Mouse (Mus musculus) embryonic facial prominence, embryonic 11.5 days (tissue): ENCODE data around the gene Il1r2. TPM values are rescaled to one million over a fixed set of nuclear protein-coding genes. Genes with fewer than 3 reads are reported as not detected.

Experiments
- ATAC-seq: fragments of 200-750 bp; cut with Nextera tagmentation; replicated peaks from 2 replicates; pipeline ENCODE4 v1.8.0; 2017; ENCODE audit warnings: low read depth; ENCODE audit not compliant: insufficient number of reproducible peaks, low FRiP score, low TSS enrichment
- DNase-seq: peaks from one replicate; pipeline ENCODE4 v3.0.0-alpha.2; 2015; ENCODE audit warnings: low spot score
- H3K27ac ChIP-seq: fragments of 300-500 bp; sonication (generic); replicated peaks from 2 replicates; pipeline ENCODE4 v1.5.1; 2014; ENCODE audit warnings: mild to moderate bottlenecking, low read depth, low read length, control low read depth
- H3K27me3 ChIP-seq: fragments of 300-500 bp; sonication (generic); 2 replicates; pipeline ENCODE4 v1.6.1; 2014; ENCODE audit warnings: mild to moderate bottlenecking, low read length, moderate library complexity, mixed read lengths; ENCODE audit not compliant: control insufficient read depth, insufficient read depth
- H3K36me3 ChIP-seq: fragments of 300-500 bp; sonication (generic); replicated peaks from 2 replicates; pipeline ENCODE4 v1.6.1; 2014; ENCODE audit warnings: low read depth, mild to moderate bottlenecking, low read length, moderate library complexity, mixed read lengths; ENCODE audit not compliant: control insufficient read depth, insufficient read depth
- H3K4me1 ChIP-seq: fragments of 300-500 bp; sonication (generic); 2 replicates; pipeline ENCODE4 v1.6.1; 2014; ENCODE audit warnings: low read length, mixed read lengths; ENCODE audit not compliant: control insufficient read depth, insufficient read depth
- H3K4me2 ChIP-seq: fragments of 300-500 bp; sonication (generic); 2 replicates; pipeline ENCODE4 v1.6.1; 2014; ENCODE audit warnings: low read depth, mild to moderate bottlenecking, control low read depth, low read length, moderate library complexity
- H3K4me3 ChIP-seq: fragments of 300-500 bp; sonication (generic); 2 replicates; pipeline ENCODE4 v1.5.1; 2014; ENCODE audit warnings: low read depth, low read length, control low read depth
- H3K9ac ChIP-seq: fragments of 300-500 bp; sonication (generic); replicated peaks from 2 replicates; pipeline ENCODE4 v1.6.1; 2014; ENCODE audit warnings: mild to moderate bottlenecking, control low read depth, low read length
- H3K9me3 ChIP-seq: fragments of 300-500 bp; sonication (generic); replicated peaks from 2 replicates; pipeline ENCODE4 v1.6.1; 2016; ENCODE audit warnings: mild to moderate bottlenecking, low read length, inconsistent platforms, mixed read lengths; ENCODE audit not compliant: control insufficient read depth
- WGBS: fragments of 180-500 bp; shearing (Covaris S2); extraction: QIAGEN DNeasy Blood & Tissue Kit; methylation state at CpG from one replicate; pipeline ENCODE4 v1.1.7; 2014; 5-methylcytosine and 5-hydroxymethylcytosine counted together
- polyA plus RNA-seq: library from polyadenylated mRNA; unstranded; fragments of >200 nt; fragmentation: Nextera tagmentation; extraction: Ambion mirVana; gene quantifications from 2 replicates; pipeline ENCODE4 v1.2.1, GENCODE M21; 2014

The Il1r2 gene
- polyA plus RNA-seq, 1 experiment from 2014 or later, result 0.67 TPM

DNA sequence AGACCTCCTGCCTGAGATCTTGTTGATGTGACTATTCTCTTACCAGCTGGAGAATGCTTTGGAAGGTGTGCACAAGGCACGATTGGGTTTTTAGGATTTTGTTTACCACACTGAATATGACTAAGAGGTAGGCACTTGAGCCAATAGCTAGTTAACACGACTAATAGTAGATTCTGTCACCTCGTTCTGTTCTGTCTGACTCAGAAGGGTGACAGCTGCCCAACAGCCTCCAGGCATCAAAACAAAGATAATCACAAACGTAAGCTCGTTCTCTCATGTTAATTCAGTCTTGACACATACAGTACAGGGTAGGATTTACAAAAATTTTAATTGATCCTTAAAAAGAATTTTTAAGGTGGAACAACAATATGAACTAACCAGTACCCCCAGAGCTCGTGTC lies 18.7 kb downstream of the Il1r2 start:
- no peak overlapping the region for H3K27ac ChIP-seq
- H3K4me2 ChIP-seq, result no peak overlapping the region
- no peaks in the 10 kb centered on the region for H3K4me1 ChIP-seq
- WGBS, result 76% methylated on average over 6 of the region's 6 CpGs
- no peaks in the 10 kb centered on the region for H3K9me3 ChIP-seq
- H3K4me3 ChIP-seq, result no peak overlapping the region
- no peaks in the 10 kb centered on the region for H3K27me3 ChIP-seq
- ATAC-seq, result no peak
- H3K36me3 ChIP-seq, result no peaks in the 10 kb centered on the region
- H3K9ac ChIP-seq, result no peak overlapping the region
- DNase-seq, result no peak

GRCm38 (mm10) chr1:40094601-40095304 lies 20.9 kb downstream of the Il1r2 start:
- DNase-seq (no peak), ATAC-seq (no peak)
- WGBS, result 56% methylated on average over 3 of the region's 3 CpGs

DNA sequence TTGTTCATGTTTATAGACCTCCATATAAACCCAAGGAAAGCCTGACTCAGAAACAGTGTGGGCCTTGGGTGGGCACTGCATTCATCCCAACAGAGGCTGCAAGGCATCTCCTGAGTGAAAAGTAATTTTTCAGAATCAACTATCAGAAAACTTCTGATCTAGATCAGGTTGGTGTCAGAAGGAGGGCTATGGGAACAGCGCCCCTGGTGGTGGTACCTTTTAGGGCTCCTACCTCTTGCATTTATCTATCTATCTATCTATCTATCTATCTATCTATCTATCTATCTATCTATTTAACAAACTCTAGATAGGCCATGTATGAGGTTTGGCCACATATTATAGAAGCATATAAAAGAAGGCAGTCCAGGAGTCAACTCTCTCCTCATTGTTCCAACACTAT lies 21.7 kb downstream of the Il1r2 start:
- no peak overlapping the region for H3K4me3 ChIP-seq

More at GRCm38 (mm10) chr1:40094601-40095304, 20.9 kb downstream of the Il1r2 start:
- Histone ChIP-seq H3K9ac (no peak overlapping the region), H3K9me3 (no peaks in the 10 kb centered on the region), H3K27me3 (no peaks in the 10 kb centered on the region), H3K4me3 (no peak overlapping the region), H3K4me1 (no peaks in the 10 kb centered on the region), H3K36me3 (no peaks in the 10 kb centered on the region), H3K4me2 (no peak overlapping the region), H3K27ac (no peak overlapping the region)

DNA sequence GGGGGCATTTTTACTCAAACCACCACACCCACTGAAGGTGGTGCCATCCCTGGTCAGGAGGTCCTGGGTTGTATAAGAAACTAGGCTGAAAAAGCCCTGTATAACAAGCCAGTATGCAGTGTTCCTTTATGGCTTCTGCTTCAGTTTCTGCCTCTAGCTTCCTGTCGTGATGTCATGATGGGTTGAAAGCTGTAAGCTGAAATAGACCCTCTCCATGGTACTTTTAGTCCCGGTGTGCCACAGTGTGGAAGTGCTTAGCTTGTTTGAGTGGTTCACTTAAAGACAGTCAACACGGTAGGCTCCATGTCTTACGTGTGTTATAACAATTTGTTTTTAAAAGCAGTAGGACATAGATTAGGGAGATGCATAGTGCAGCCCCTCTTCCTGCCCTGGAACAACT lies 32.4 kb downstream of the Il1r2 start:
- H3K27ac ChIP-seq, result no peak overlapping the region
- no peaks in the 10 kb centered on the region for H3K36me3 ChIP-seq
- H3K4me2 ChIP-seq, result no peak overlapping the region
- H3K27me3 ChIP-seq, result no peaks in the 10 kb centered on the region
- ATAC-seq, result no peak
- H3K9ac ChIP-seq, result no peak overlapping the region
- H3K4me1 ChIP-seq, result no peaks in the 10 kb centered on the region
- no peak overlapping the region for H3K4me3 ChIP-seq
- 83% methylated on average over 4 of the region's 4 CpGs for WGBS
- no peak for DNase-seq
- H3K9me3 ChIP-seq, result no peaks in the 10 kb centered on the region

More for the DNA sequence above, 21.7 kb downstream of the Il1r2 start:
- ATAC-seq (no peak), DNase-seq (no peak)
- no peak overlapping the region for H3K27ac ChIP-seq
- no peak overlapping the region for H3K4me2 ChIP-seq
- 4% methylated on average over 1 of the region's 1 CpGs for WGBS
- no peaks in the 10 kb centered on the region for H3K36me3 ChIP-seq
- no peaks in the 10 kb centered on the region for H3K9me3 ChIP-seq
- no peak overlapping the region for H3K9ac ChIP-seq
- H3K27me3 ChIP-seq, result no peaks in the 10 kb centered on the region
- no peaks in the 10 kb centered on the region for H3K4me1 ChIP-seq

GRCm38 (mm10) chr1:40106719-40107118 lies 32.8 kb downstream of the Il1r2 start:
- 61% methylated on average over 4 of the region's 4 CpGs for WGBS
- H3K4me1 ChIP-seq, result no peaks in the 10 kb centered on the region
- H3K4me2 ChIP-seq, result no peak overlapping the region
- no peaks in the 10 kb centered on the region for H3K36me3 ChIP-seq
- no peaks in the 10 kb centered on the region for H3K9me3 ChIP-seq
- H3K27me3 ChIP-seq, result no peaks in the 10 kb centered on the region
- no peak overlapping the region for H3K9ac ChIP-seq
- no peak for ATAC-seq
- H3K27ac ChIP-seq, result no peak overlapping the region
- DNase-seq, result no peak
- H3K4me3 ChIP-seq, result no peak overlapping the region

DNA sequence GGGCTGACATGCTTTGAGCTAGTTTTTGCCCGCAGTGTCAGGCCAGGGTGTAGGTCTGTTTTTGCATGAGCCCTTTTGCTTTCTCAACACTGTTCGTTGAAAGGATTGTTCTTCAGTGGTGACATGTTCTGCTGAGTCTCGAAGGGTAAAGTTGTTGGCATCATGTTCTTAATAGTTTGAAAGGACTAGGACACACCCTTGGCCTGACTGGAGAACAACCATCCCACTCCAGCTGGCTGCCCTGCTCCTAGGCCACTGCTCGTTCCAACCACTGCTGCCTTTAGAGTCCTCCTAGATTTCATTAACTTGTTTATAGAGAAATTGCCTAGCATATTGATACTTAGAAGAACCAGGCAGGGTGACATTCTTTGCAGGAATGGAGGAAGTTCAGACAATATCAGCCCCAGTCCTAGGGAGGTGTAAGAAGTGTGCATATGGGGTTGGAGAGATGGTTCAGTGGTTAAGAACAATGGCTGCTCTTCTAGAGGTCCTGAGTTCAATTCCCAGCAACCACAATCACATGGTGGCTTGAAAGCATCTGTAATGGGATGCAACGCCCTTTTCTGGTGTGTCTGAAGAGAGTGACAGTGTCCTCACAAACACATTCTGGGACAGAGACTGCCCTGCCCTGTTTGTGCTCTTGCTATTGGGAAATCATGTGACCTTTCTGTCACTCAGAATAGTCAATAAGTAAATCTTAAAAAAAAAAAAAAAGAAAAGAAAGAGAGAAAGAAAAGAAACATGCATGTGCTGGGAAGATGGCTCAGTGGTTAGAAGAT lies 34.3 kb downstream of the Il1r2 start:
- H3K9ac ChIP-seq, result no peak overlapping the region
- no peak overlapping the region for H3K27ac ChIP-seq
- no peaks in the 10 kb centered on the region for H3K9me3 ChIP-seq
- DNase-seq (no peak), ATAC-seq (no peak)
- H3K4me1 ChIP-seq, result no peaks in the 10 kb centered on the region
- no peaks in the 10 kb centered on the region for H3K27me3 ChIP-seq
- H3K4me3 ChIP-seq, result no peak overlapping the region
- H3K4me2 ChIP-seq, result no peak overlapping the region
- 80% methylated on average over 5 of the region's 5 CpGs for WGBS
- no peaks in the 10 kb centered on the region for H3K36me3 ChIP-seq

GRCm38 (mm10) chr1:40109736-40110135 lies 35.9 kb downstream of the Il1r2 start:
- Histone ChIP-seq H3K27ac (no peak overlapping the region), H3K36me3 (no peaks in the 10 kb centered on the region), H3K9me3 (no peaks in the 10 kb centered on the region), H3K4me2 (no peak overlapping the region), H3K4me1 (no peaks in the 10 kb centered on the region), H3K4me3 (no peak overlapping the region), H3K27me3 (no peaks in the 10 kb centered on the region), H3K9ac (no peak overlapping the region)
- DNase-seq, result no peak
- ATAC-seq, result no peak
- WGBS, result 52% methylated on average over 6 of the region's 6 CpGs

GRCm38 (mm10) chr1:40115271-40115670 lies 41.4 kb downstream of the Il1r2 start:
- peak; percentile 81 for DNase-seq
- no peak for ATAC-seq
- no peaks in the 10 kb centered on the region for H3K9me3 ChIP-seq
- no peak overlapping the region for H3K4me3 ChIP-seq
- H3K4me2 ChIP-seq, result no peak overlapping the region
- no peaks in the 10 kb centered on the region for H3K27me3 ChIP-seq
- no peaks in the 10 kb centered on the region for H3K36me3 ChIP-seq
- 50% methylated on average over 8 of the region's 8 CpGs for WGBS
- no peaks in the 10 kb centered on the region for H3K4me1 ChIP-seq
- no peak overlapping the region for H3K9ac ChIP-seq
- no peak overlapping the region for H3K27ac ChIP-seq
